Mouse (Mus musculus) brain, embryonic 14.5 days (tissue): ENCODE measurements around the gene Acly. TPM values are rescaled to one million over a fixed set of nuclear protein-coding genes. Genes with fewer than 3 reads are reported as not detected.

Experiments
- DNase-seq: peaks from one replicate; pipeline ENCODE4 v3.0.0-alpha.2; 2011; ENCODE audit warnings: low read depth
- CTCF ChIP-seq: fragments of 200-500 bp; IDR thresholded peaks from 2 replicates; pipeline ENCODE4 v1.5.1; 2012; ENCODE audit warnings: inconsistent platforms, mild to moderate bottlenecking, moderate library complexity, borderline replicate concordance; ENCODE audit not compliant: insufficient read depth, insufficient read length; ENCODE audit errors: extremely low read depth
- POLR2A ChIP-seq: fragments of 200-500 bp; IDR thresholded peaks from 2 replicates; pipeline ENCODE4 v1.6.1; 2012; ENCODE audit warnings: mild to moderate bottlenecking, inconsistent platforms, borderline replicate concordance; ENCODE audit not compliant: poor library complexity, insufficient read depth, insufficient read length, severe bottlenecking; ENCODE audit errors: extremely low read depth
- polyA plus RNA-seq: library from polyadenylated mRNA; depleted of rRNA; stranded (reverse); fragments of >200 nt; gene quantifications from 2 replicates; pipeline ENCODE4 v1.2.3, GENCODE M21; 2012; rRNA removed

Acly gene
- polyA plus RNA-seq, 1 experiment: 209 TPM

DNA sequence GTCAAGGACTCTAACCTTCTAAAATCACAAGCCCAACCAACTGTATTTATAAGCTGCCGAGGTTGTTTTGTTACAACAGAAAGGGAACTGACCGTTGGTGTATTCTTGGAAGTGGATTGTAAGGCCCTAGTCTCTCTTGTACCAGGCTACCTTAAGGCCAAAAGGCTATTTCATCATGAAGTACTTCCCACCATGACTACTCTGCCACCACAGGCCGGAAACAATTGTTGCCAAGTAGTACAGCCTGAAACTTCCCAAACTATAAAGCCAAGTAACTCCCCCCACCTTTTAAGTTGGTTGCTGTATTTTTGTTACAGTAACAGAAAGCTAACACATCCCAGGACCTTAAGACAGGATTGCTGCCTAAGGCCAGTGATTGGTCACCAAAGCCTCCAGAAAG is 101.0 kb downstream of the Acly start:
- no peak for TF ChIP-seq POLR2A
- no peak for TF ChIP-seq CTCF
- no peak for DNase-seq

Other genes with a start within 250 kb of the Acly start
- gene Eif1, start 208.1 kb downstream of the Acly start, polyA plus RNA-seq: 291 and 330 TPM in 2 replicates
- gene Gast, start 193.6 kb downstream of the Acly start, polyA plus RNA-seq: 0.60 and 0.66 TPM in 2 replicates
- 188 and 226 TPM in 2 replicates for gene Hap1, start 171.9 kb downstream of the Acly start, polyA plus RNA-seq
- gene Jup, start 130.2 kb downstream of the Acly start, polyA plus RNA-seq: 69.6 and 94.2 TPM in 2 replicates
- 20.2 and 21.1 TPM in 2 replicates for gene P3h4, start 113.2 kb downstream of the Acly start, polyA plus RNA-seq
- gene Fkbp10, start 112.3 kb downstream of the Acly start, polyA plus RNA-seq: 25.0 and 32.8 TPM in 2 replicates
- gene Nt5c3b, start 86.2 kb downstream of the Acly start, polyA plus RNA-seq: 99.3 and 111 TPM in 2 replicates
- 0.96 and 1.4 TPM in 2 replicates for gene Klhl10, start 86.1 kb downstream of the Acly start, polyA plus RNA-seq
- gene Klhl11, start 55.3 kb downstream of the Acly start, polyA plus RNA-seq: 5.4 and 10.7 TPM in 2 replicates
- 0.90 and 2.8 TPM in 2 replicates for gene Ttc25, start 17.6 kb upstream of the Acly start, polyA plus RNA-seq
- 18.1 and 22.4 TPM in 2 replicates for gene Cnp, start 46.9 kb upstream of the Acly start, polyA plus RNA-seq
- 111 and 119 TPM in 2 replicates for gene Nkiras2, start 91.2 kb upstream of the Acly start, polyA plus RNA-seq
- gene Dnajc7, start 92.2 kb upstream of the Acly start, polyA plus RNA-seq: 139 and 201 TPM in 2 replicates
- gene Zfp385c, start 164.5 kb upstream of the Acly start, polyA plus RNA-seq: 0.40 and 0.63 TPM in 2 replicates
- gene Dhx58, start 176.3 kb upstream of the Acly start, polyA plus RNA-seq: 2.4 and 2.6 TPM in 2 replicates
- 60.4 and 61.8 TPM in 2 replicates for gene Kat2a, start 184.5 kb upstream of the Acly start, polyA plus RNA-seq
- not detected in 2 replicates for gene Hspb9, start 185.8 kb upstream of the Acly start, polyA plus RNA-seq
- 236 and 270 TPM in 2 replicates for gene Rab5c, start 210.2 kb upstream of the Acly start, polyA plus RNA-seq
- gene Kcnh4, start 231.9 kb upstream of the Acly start, polyA plus RNA-seq: 33.1 and 36.4 TPM in 2 replicates
- gene Hcrt, start 234.9 kb upstream of the Acly start, polyA plus RNA-seq: 0.45 and 0.91 TPM in 2 replicates
- 5.5 and 7.7 TPM in 2 replicates for gene Ghdc, start 243.0 kb upstream of the Acly start, polyA plus RNA-seq